Mouse (Mus musculus): ENCODE data around the gene Pde4b. TPM values are rescaled to one million over a fixed set of nuclear protein-coding genes. Genes with fewer than 3 reads are reported as not detected.

The Pde4b gene
- polyA plus RNA-seq, 1 experiment from 2014 or later, result 44.6 TPM

DNA sequence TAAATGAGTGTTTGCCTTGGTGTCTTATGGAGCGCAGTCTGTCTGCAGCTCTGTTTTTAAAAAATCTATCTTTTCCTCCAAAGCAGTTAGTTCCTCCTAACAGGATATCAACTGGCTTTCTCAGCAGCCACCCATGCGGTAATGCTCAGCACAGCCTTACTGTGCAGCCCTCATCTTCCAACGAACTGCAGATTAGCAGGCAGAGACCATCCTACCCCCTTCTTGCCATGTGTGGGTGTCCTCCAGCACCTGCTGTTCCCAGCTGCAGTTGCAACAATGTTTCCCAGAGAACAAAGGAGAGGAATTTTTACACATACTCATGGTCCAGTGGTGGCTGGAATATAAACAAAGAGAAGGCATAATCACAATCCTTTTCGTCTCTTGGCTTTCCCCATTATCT lies 504.5 kb downstream of the Pde4b start:
- peak overlapping the region; percentile 41 for H3K4me2 ChIP-seq (replicated peaks)
- no peaks in the 10 kb centered on the region for H3K27me3 ChIP-seq (ENCODE audit: control insufficient read depth, insufficient read depth, low read length)
- DNase-seq (ENCODE audit: low spot score) (peak; percentile 24), ATAC-seq (ENCODE audit: low FRiP score) (peak; percentile 28; the same call in 1 of the 2 replicates)
- H3K4me1 ChIP-seq (replicated peaks; ENCODE audit: control insufficient read depth, insufficient read depth, low read length), result peaks cover 44% of the 10 kb centered on the region
- H3K27ac ChIP-seq, result peak overlapping the region; percentile 72
- peak overlapping the region; percentile 26 for H3K4me3 ChIP-seq (replicated peaks; ENCODE audit: low read length)
- peaks cover 5% of the 10 kb centered on the region for H3K36me3 ChIP-seq (replicated peaks; ENCODE audit: control insufficient read depth, insufficient read depth)
- H3K9me3 ChIP-seq (ENCODE audit: control insufficient read depth, low read length), result no peaks in the 10 kb centered on the region
- WGBS, result 33% methylated on average over 4 of the region's 4 CpGs
- H3K9ac ChIP-seq, result peak overlapping the region; percentile 39

DNA sequence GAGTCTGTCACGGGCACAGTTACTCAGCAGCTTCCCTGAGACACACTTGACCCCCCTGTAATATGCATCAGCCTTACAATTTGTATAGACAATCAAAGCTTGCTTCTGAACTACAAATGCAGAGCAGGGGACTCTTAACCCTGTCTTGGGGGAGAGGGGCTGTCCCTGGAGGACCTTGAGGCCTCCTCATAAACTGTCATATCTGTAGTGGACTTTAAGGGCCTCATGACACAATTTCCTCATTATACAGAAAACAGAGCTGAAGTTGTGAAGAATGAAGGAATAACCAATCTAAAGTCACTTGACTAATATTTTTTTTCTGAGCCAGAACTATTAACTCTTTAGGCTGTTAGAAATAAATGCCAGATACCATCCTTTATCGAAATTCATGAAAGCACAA lies 505.2 kb downstream of the Pde4b start:
- ATAC-seq (ENCODE audit: low FRiP score), result no peak
- WGBS, result 75% methylated on average over 2 of the region's 2 CpGs
- Histone ChIP-seq H3K9me3 (ENCODE audit: control insufficient read depth, low read length) (no peaks in the 10 kb centered on the region), H3K4me2 (replicated peaks) (peak overlapping the region; percentile 41), H3K9ac (peak overlapping the region; percentile 39; the same call in 1 of the 2 replicates), H3K27me3 (ENCODE audit: control insufficient read depth, insufficient read depth, low read length) (no peaks in the 10 kb centered on the region), H3K4me1 (replicated peaks; ENCODE audit: control insufficient read depth, insufficient read depth, low read length) (peaks cover 44% of the 10 kb centered on the region), H3K36me3 (replicated peaks; ENCODE audit: control insufficient read depth, insufficient read depth) (peaks cover 11% of the 10 kb centered on the region), H3K4me3 (replicated peaks; ENCODE audit: low read length) (no peak overlapping the region), H3K27ac (peak overlapping the region; percentile 72; the same call in 1 of the 2 replicates)
- DNase-seq (ENCODE audit: low spot score), result no peak

DNA sequence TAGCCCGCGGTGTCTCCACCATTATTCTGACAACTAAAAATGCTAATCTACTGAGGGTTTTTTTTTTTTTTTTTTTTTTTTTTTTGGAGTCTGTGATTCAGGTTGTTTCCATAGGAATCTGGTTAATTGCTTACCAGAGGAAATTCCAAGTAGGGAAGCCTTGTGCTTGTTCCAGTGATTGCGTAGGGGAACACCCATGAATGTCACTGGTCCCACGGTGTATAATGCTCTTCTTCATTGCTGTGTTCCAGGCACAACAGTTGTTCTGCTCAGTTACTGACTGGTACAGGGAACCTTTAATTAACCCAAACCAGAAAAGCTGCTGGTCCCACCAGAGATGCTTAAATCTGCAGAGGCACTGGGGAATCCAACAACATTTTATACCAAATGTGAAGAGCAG lies 506.3 kb downstream of the Pde4b start:
- Histone ChIP-seq H3K9ac (no peak overlapping the region), H3K27ac (no peak overlapping the region), H3K4me3 (replicated peaks; ENCODE audit: low read length) (no peak overlapping the region), H3K36me3 (replicated peaks; ENCODE audit: control insufficient read depth, insufficient read depth) (peaks cover 18% of the 10 kb centered on the region), H3K9me3 (ENCODE audit: control insufficient read depth, low read length) (no peaks in the 10 kb centered on the region), H3K4me1 (replicated peaks; ENCODE audit: control insufficient read depth, insufficient read depth, low read length) (peaks cover 42% of the 10 kb centered on the region), H3K27me3 (ENCODE audit: control insufficient read depth, insufficient read depth, low read length) (no peaks in the 10 kb centered on the region), H3K4me2 (replicated peaks) (no peak overlapping the region)
- DNase-seq (ENCODE audit: low spot score) (no peak), ATAC-seq (ENCODE audit: low FRiP score) (no peak)
- WGBS, result 77% methylated on average over 4 of the region's 4 CpGs

DNA sequence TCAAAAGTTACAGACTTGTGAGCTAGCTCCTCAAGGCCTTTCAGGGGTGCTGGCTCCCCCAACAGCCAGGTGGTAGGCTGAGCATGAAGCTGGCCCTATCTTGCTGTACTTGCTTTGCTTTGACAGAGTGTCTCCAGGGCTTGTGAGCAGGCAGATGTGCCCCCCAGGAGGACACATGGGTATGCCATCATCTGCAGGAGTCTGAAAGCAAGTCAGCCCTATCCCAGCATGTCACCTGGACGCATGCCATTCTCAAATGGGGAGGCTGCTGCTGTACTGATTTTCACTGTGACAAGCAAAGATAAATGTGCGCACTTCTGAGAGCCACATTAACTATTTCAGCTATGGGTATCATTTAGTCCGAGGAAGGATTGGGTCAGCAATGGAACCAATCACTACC lies 507.2 kb downstream of the Pde4b start:
- Histone ChIP-seq H3K36me3 (replicated peaks; ENCODE audit: control insufficient read depth, insufficient read depth) (peaks cover 25% of the 10 kb centered on the region), H3K9ac (no peak overlapping the region), H3K27ac (no peak overlapping the region), H3K4me3 (replicated peaks; ENCODE audit: low read length) (no peak overlapping the region), H3K9me3 (ENCODE audit: control insufficient read depth, low read length) (no peaks in the 10 kb centered on the region), H3K4me2 (replicated peaks) (no peak overlapping the region), H3K4me1 (replicated peaks; ENCODE audit: control insufficient read depth, insufficient read depth, low read length) (peaks cover 33% of the 10 kb centered on the region), H3K27me3 (ENCODE audit: control insufficient read depth, insufficient read depth, low read length) (no peaks in the 10 kb centered on the region)
- 75% methylated on average over 3 of the region's 3 CpGs for WGBS
- DNase-seq (ENCODE audit: low spot score) (no peak), ATAC-seq (ENCODE audit: low FRiP score) (no peak)

DNA sequence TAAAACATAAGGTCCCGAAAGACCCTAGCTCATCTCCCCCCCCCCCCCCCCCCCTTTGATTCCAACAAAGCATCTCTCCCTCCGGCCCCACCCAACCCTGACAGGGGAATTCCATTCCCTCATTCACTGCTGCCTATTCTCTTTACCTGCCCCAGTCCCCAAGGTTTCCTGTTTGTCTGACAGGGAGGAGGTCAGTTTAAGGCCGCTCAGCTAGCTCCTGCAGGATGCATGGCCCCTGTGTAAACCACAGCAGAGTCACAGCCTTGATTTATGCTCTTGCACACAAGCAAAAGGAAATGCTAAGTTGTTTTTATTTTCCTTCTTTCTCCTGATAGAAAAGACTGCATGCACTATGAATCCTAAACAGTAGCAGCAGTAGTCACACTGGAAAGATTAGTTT lies 516.6 kb downstream of the Pde4b start:
- Histone ChIP-seq H3K4me2 (replicated peaks) (no peak overlapping the region), H3K9me3 (ENCODE audit: control insufficient read depth, low read length) (no peaks in the 10 kb centered on the region), H3K4me1 (replicated peaks; ENCODE audit: control insufficient read depth, insufficient read depth, low read length) (no peaks in the 10 kb centered on the region), H3K36me3 (replicated peaks; ENCODE audit: control insufficient read depth, insufficient read depth) (peaks cover 43% of the 10 kb centered on the region), H3K4me3 (replicated peaks; ENCODE audit: low read length) (no peak overlapping the region), H3K27ac (no peak overlapping the region), H3K9ac (no peak overlapping the region), H3K27me3 (ENCODE audit: control insufficient read depth, insufficient read depth, low read length) (no peaks in the 10 kb centered on the region)
- 70% methylated on average over 3 of the region's 3 CpGs for WGBS
- ATAC-seq (ENCODE audit: low FRiP score) (no peak), DNase-seq (ENCODE audit: low spot score) (no peak)

DNA sequence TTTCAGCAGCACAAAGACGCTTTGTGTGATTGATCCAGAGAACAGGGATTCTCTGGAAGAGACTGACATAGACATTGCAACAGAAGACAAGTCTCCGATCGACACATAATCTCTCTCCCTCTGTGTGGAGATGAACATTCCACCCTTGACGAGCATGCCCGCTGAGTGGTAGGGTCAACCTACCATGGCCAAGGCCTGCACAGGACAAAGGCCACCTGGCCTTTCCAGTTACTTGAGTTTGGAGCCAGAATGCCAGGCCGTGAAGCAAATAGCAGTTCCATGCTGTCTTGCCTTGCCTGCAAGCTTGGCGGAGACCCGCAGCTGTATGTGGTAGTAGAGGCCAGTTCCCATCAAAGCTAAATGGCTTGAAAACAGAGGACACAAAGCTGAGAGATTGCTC lies 517.9 kb downstream of the Pde4b start:
- 97% methylated on average over 8 of the region's 8 CpGs for WGBS
- DNase-seq (ENCODE audit: low spot score) (no peak), ATAC-seq (ENCODE audit: low FRiP score) (no peak)
- Histone ChIP-seq H3K4me3 (replicated peaks; ENCODE audit: low read length) (no peak overlapping the region), H3K4me1 (replicated peaks; ENCODE audit: control insufficient read depth, insufficient read depth, low read length) (no peaks in the 10 kb centered on the region), H3K4me2 (replicated peaks) (no peak overlapping the region), H3K9ac (no peak overlapping the region), H3K27me3 (ENCODE audit: control insufficient read depth, insufficient read depth, low read length) (no peaks in the 10 kb centered on the region), H3K9me3 (ENCODE audit: control insufficient read depth, low read length) (no peaks in the 10 kb centered on the region), H3K36me3 (replicated peaks; ENCODE audit: control insufficient read depth, insufficient read depth) (peaks cover 35% of the 10 kb centered on the region), H3K27ac (no peak overlapping the region)

DNA sequence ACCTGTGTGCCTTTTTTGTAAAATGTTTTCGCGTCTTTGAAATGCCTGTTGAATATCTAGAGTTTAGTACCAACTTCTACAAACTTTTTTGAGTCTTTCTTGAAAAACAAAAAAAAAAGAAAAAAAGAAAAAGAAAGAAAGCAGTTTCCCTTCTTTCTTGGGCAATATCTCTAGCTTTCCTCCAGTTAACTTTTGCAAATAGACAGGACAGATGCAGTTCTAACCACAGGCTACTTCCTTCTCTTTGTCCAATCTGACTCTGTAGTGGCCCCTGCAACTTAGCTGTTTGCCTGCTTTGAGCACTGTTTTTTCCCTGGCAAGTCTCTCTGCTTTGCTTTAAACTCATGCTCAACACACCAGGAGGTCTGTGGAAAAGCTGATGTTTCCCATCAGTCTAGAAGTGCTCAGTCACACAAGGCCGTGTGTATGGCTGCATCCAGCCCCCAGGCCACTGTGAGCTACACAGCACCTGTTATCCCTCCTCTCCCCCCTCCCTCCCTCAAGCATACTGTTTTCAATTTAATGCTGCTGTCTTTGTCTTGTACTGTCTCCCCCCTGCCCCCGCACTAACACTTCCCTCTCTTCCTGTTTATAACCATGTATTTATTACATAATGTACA lies 518.5 kb downstream of the Pde4b start:
- H3K4me3 ChIP-seq (replicated peaks; ENCODE audit: low read length), result no peak overlapping the region
- no peak overlapping the region for H3K9ac ChIP-seq
- 80% methylated on average over 4 of the region's 4 CpGs for WGBS
- no peaks in the 10 kb centered on the region for H3K27me3 ChIP-seq (ENCODE audit: control insufficient read depth, insufficient read depth, low read length)
- H3K4me1 ChIP-seq (replicated peaks; ENCODE audit: control insufficient read depth, insufficient read depth, low read length), result no peaks in the 10 kb centered on the region
- no peak overlapping the region for H3K4me2 ChIP-seq (replicated peaks)
- ATAC-seq (ENCODE audit: low FRiP score), result no peak
- no peaks in the 10 kb centered on the region for H3K9me3 ChIP-seq (ENCODE audit: control insufficient read depth, low read length)
- no peak overlapping the region for H3K27ac ChIP-seq
- no peak for DNase-seq (ENCODE audit: low spot score)
- H3K36me3 ChIP-seq (replicated peaks; ENCODE audit: control insufficient read depth, insufficient read depth), result peaks cover 35% of the 10 kb centered on the region

DNA sequence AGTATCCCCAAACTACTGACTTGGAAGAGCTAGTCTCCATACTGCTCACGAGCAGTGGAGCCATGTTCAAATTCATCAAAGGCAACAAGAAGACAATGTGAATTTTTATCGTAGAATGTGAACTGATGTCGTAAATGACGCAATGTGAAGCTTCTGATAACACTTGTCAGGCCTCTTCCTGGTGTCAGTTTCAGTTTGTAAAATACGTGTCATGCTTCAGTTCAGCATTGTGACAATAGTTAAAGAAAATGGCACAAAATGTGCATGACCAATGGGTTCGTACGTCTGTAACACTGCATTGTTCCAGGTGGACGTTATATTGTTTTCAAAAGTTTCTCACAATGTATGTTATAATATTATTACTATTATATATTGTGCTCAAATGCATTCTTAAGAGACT lies 519.5 kb downstream of the Pde4b start:
- Histone ChIP-seq H3K27ac (no peak overlapping the region), H3K9me3 (ENCODE audit: control insufficient read depth, low read length) (no peaks in the 10 kb centered on the region), H3K4me2 (replicated peaks) (no peak overlapping the region), H3K36me3 (replicated peaks; ENCODE audit: control insufficient read depth, insufficient read depth) (peaks cover 30% of the 10 kb centered on the region), H3K4me1 (replicated peaks; ENCODE audit: control insufficient read depth, insufficient read depth, low read length) (no peaks in the 10 kb centered on the region), H3K27me3 (ENCODE audit: control insufficient read depth, insufficient read depth, low read length) (no peaks in the 10 kb centered on the region), H3K9ac (no peak overlapping the region), H3K4me3 (replicated peaks; ENCODE audit: low read length) (no peak overlapping the region)
- no peak for ATAC-seq (ENCODE audit: low FRiP score)
- WGBS, result 88% methylated on average over 8 of the region's 8 CpGs
- no peak for DNase-seq (ENCODE audit: low spot score)

DNA sequence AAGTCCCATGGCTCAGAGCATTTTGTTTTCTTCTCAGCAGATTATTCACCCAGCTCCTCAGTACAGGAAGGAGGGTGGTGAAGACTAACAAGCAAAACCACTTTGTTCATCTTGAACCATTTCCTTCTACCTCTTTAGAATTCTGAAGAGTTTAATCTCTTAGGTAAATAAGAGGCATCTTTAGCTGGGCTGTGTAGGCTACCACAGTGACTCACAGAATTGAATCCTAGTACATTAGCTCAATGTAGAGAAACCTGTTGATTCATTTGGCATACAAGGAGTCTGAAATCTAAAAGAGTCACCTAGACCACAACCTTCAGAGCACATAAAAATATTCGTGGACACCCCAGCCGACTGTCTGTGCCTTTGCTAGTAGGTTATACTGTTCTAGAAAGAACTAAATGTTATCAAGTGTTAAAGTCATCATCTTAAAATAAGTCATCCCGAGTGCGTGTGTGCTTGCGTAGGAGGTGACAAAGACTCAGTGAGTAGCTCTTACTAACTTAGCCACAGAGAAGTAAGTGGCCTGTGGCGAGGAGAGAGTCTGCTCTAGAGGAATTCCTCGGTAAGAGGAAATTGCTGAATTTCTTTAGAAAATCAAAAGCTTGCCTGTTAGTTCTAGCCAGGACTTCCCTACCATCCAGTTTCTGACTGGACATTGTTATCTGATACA lies 520.5 kb downstream of the Pde4b start:
- no peaks in the 10 kb centered on the region for H3K4me1 ChIP-seq (replicated peaks; ENCODE audit: control insufficient read depth, insufficient read depth, low read length)
- no peaks in the 10 kb centered on the region for H3K9me3 ChIP-seq (ENCODE audit: control insufficient read depth, low read length)
- H3K4me3 ChIP-seq (replicated peaks; ENCODE audit: low read length), result no peak overlapping the region
- no peak overlapping the region for H3K4me2 ChIP-seq (replicated peaks)
- no peaks in the 10 kb centered on the region for H3K27me3 ChIP-seq (ENCODE audit: control insufficient read depth, insufficient read depth, low read length)
- no peak overlapping the region for H3K9ac ChIP-seq
- H3K27ac ChIP-seq, result no peak overlapping the region
- H3K36me3 ChIP-seq (replicated peaks; ENCODE audit: control insufficient read depth, insufficient read depth), result peaks cover 21% of the 10 kb centered on the region
- no peak for ATAC-seq (ENCODE audit: low FRiP score)
- no peak for DNase-seq (ENCODE audit: low spot score)
- 93% methylated on average over 7 of the region's 7 CpGs for WGBS
